Mouse (Mus musculus): ENCODE measurements at regions not wholly inside any gene's neighbourhood (a gene's known extent, or its start where the extent isn't known, plus 50 kb on each side); places are given as distances from the start of the nearest gene placed in this dataset.

DNA sequence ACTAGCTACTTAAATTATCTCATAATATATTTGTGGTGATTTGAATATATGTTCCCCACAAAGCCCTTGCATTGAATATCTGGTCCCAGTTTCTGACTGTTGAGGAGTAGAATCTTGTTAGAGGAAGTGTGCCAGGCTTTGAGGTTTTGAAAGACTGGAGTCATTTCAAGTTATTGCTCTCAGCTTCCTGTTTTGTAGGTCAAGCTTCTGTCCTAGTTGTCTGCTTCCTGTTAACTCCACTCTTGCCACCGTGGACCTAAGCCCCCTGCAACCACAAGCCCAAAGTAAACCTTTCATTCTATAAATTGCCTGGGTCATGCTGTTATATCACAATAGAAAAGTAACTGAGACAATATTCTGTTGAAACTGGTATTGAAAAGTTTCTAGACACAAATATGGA is 1232.3 kb upstream of the Lrrc6 start:
- no peak for ATAC-seq
- no peak overlapping the region for H3K27ac ChIP-seq (ENCODE audit: low read depth, low read length)
- H3K4me3 ChIP-seq (ENCODE audit: low read depth, low read length), result no peak overlapping the region
- H3K27me3 ChIP-seq (replicated peaks; ENCODE audit: control insufficient read depth, insufficient read depth, low read length), result no peaks in the 10 kb centered on the region
- H3K4me1 ChIP-seq (replicated peaks; ENCODE audit: control insufficient read depth, insufficient read depth, low read length), result no peaks in the 10 kb centered on the region
- no peak overlapping the region for H3K4me2 ChIP-seq (replicated peaks; ENCODE audit: low read depth)
- no peak overlapping the region for H3K9ac ChIP-seq (ENCODE audit: low read depth, low read length)
- TF ChIP-seq CTCF (IDR thresholded peaks at IDR 0.05; ENCODE audit: low read depth), result no peak
- 74% methylated on average over 1 of the region's 1 CpGs for WGBS
- H3K9me3 ChIP-seq (ENCODE audit: control insufficient read depth), result no peaks in the 10 kb centered on the region
- no peaks in the 10 kb centered on the region for H3K36me3 ChIP-seq (ENCODE audit: control insufficient read depth, insufficient read depth)

DNA sequence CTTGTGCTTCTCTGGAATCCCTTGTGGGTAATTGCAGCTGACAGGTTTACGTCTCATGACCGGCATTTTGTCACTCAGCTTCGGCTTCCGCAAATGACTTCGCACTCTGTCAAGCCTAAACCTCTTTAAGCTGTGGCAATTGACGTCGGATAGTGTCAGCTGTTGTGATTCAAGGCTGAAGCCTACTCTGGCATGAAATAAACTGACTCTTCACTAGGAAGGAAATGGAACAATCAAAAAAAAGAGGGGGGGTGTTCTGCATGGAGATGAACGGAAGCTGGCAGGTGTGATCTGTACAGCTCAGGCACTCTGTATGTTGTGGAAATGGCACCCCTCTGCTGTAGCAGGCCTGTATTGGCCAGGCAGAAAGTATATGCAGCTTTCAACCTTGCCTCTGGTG is 1228.8 kb upstream of the Lrrc6 start:
- H3K4me2 ChIP-seq (replicated peaks; ENCODE audit: low read depth), result no peak overlapping the region
- no peaks in the 10 kb centered on the region for H3K4me1 ChIP-seq (replicated peaks; ENCODE audit: control insufficient read depth, insufficient read depth, low read length)
- no peak for ATAC-seq
- no peaks in the 10 kb centered on the region for H3K9me3 ChIP-seq (ENCODE audit: control insufficient read depth)
- no peak overlapping the region for H3K27ac ChIP-seq (ENCODE audit: low read depth, low read length)
- TF ChIP-seq CTCF (IDR thresholded peaks at IDR 0.05; ENCODE audit: low read depth), result no peak
- no peaks in the 10 kb centered on the region for H3K36me3 ChIP-seq (ENCODE audit: control insufficient read depth, insufficient read depth)
- H3K9ac ChIP-seq (ENCODE audit: low read depth, low read length), result no peak overlapping the region
- H3K27me3 ChIP-seq (replicated peaks; ENCODE audit: control insufficient read depth, insufficient read depth, low read length), result no peaks in the 10 kb centered on the region
- H3K4me3 ChIP-seq (ENCODE audit: low read depth, low read length), result no peak overlapping the region
- WGBS, result 83% methylated on average over 8 of the region's 8 CpGs

DNA sequence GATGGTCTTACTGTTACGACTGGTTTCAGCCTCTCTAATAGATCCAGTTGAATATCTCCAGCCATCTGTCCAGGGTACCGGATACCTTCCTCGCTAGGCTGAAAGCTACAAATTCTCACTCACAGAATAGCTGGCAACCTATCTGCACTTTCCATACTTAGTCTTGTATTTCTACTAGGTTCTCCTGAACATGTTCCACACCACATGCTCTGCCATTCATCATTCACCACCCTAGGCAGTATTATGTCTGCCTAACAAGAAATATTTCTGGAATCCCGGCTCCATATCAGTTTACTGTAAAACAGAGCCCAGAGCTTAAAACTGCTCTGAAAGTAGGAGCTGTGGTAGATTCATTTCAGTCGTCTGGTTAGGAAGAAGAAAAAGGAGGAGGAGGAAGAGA is 1224.5 kb upstream of the Lrrc6 start:
- Histone ChIP-seq H3K4me2 (replicated peaks; ENCODE audit: low read depth) (no peak overlapping the region), H3K9ac (ENCODE audit: low read depth, low read length) (no peak overlapping the region), H3K9me3 (ENCODE audit: control insufficient read depth) (no peaks in the 10 kb centered on the region), H3K36me3 (ENCODE audit: control insufficient read depth, insufficient read depth) (no peaks in the 10 kb centered on the region), H3K27me3 (replicated peaks; ENCODE audit: control insufficient read depth, insufficient read depth, low read length) (no peaks in the 10 kb centered on the region), H3K4me1 (replicated peaks; ENCODE audit: control insufficient read depth, insufficient read depth, low read length) (no peaks in the 10 kb centered on the region), H3K4me3 (ENCODE audit: low read depth, low read length) (no peak overlapping the region), H3K27ac (ENCODE audit: low read depth, low read length) (no peak overlapping the region)
- 75% methylated on average over 5 of the region's 5 CpGs for WGBS
- no peak for ATAC-seq
- no peak for TF ChIP-seq CTCF (IDR thresholded peaks at IDR 0.05; ENCODE audit: low read depth)

DNA sequence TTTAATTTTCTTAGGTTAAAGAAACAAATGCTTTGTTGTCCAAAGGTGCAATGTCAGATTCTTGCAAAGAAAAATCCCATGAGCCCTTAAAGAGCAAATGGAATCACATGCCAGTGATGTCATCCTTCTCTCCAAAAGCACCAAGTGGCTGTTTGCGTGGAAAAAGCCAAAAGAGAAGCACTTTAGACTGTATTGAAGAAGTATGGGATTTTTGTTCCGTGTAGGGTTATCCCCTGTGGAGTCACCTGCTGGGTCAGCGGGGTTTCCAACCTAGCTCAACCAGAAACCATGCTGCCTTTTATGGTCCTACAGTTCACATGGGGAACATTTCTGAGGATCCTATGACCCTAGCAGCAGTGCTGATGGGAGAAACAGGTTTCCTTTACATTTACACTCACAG is 1213.5 kb upstream of the Lrrc6 start:
- TF ChIP-seq CTCF (IDR thresholded peaks at IDR 0.05; ENCODE audit: low read depth), result no peak
- no peak for ATAC-seq
- no peaks in the 10 kb centered on the region for H3K27me3 ChIP-seq (replicated peaks; ENCODE audit: control insufficient read depth, insufficient read depth, low read length)
- no peak overlapping the region for H3K27ac ChIP-seq (ENCODE audit: low read depth, low read length)
- H3K36me3 ChIP-seq (ENCODE audit: control insufficient read depth, insufficient read depth), result no peaks in the 10 kb centered on the region
- H3K4me3 ChIP-seq (ENCODE audit: low read depth, low read length), result no peak overlapping the region
- no peaks in the 10 kb centered on the region for H3K4me1 ChIP-seq (replicated peaks; ENCODE audit: control insufficient read depth, insufficient read depth, low read length)
- no peak overlapping the region for H3K4me2 ChIP-seq (replicated peaks; ENCODE audit: low read depth)
- H3K9me3 ChIP-seq (ENCODE audit: control insufficient read depth), result no peaks in the 10 kb centered on the region
- WGBS, result 72% methylated on average over 3 of the region's 3 CpGs
- no peak overlapping the region for H3K9ac ChIP-seq (ENCODE audit: low read depth, low read length)

DNA sequence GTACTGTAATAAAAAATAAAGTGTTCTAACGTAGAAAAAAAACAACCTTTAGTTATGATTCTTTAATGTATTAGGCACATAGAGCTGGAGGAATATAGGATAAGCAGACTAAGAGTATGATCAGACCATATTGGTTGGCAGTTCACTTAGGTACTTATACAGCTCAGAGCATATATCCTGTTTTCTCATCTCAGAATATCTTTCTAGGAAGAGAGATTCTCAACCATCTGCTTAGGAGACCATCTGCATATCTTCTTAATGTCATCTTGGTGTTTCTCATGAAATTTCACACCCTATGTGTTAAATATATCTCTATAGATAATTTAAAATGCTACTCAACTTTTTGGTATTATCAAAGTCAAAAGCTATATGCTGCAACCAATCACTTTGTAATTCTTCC is 1185.4 kb upstream of the Lrrc6 start:
- Histone ChIP-seq H3K36me3 (ENCODE audit: control insufficient read depth, insufficient read depth) (no peaks in the 10 kb centered on the region), H3K4me1 (replicated peaks; ENCODE audit: control insufficient read depth, insufficient read depth, low read length) (no peaks in the 10 kb centered on the region), H3K4me2 (replicated peaks; ENCODE audit: low read depth) (no peak overlapping the region), H3K4me3 (ENCODE audit: low read depth, low read length) (no peak overlapping the region), H3K9ac (ENCODE audit: low read depth, low read length) (no peak overlapping the region), H3K27me3 (replicated peaks; ENCODE audit: control insufficient read depth, insufficient read depth, low read length) (no peaks in the 10 kb centered on the region), H3K27ac (ENCODE audit: low read depth, low read length) (no peak overlapping the region), H3K9me3 (ENCODE audit: control insufficient read depth) (no peaks in the 10 kb centered on the region)
- no peak for TF ChIP-seq CTCF (IDR thresholded peaks at IDR 0.05; ENCODE audit: low read depth)
- ATAC-seq, result no peak
- WGBS, result 65% methylated on average over 1 of the region's 1 CpGs

DNA sequence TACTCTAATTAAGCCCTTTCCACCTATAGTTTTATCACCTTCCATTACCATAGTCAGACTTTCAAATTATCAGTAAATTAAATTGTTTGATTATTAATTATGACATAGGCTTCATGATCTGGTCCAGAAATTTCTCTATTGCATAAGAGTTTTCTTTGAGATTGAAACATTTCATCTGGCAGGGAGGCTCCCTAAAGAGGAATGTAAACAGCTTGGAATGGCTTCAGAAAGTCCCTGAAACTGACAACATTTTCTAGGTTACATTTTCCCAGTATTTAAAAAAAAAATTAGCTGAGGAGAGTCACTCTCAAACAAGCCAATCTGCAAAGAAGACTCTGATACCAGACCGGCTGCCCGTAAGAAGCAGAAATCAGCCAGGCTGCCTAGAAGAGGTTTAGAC is 1172.6 kb upstream of the Lrrc6 start:
- no peak overlapping the region for H3K27ac ChIP-seq (ENCODE audit: low read depth, low read length)
- no peak overlapping the region for H3K4me3 ChIP-seq (ENCODE audit: low read depth, low read length)
- H3K27me3 ChIP-seq (replicated peaks; ENCODE audit: control insufficient read depth, insufficient read depth, low read length), result no peaks in the 10 kb centered on the region
- TF ChIP-seq CTCF (IDR thresholded peaks at IDR 0.05; ENCODE audit: low read depth), result no peak
- no peaks in the 10 kb centered on the region for H3K9me3 ChIP-seq (ENCODE audit: control insufficient read depth)
- no peaks in the 10 kb centered on the region for H3K4me1 ChIP-seq (replicated peaks; ENCODE audit: control insufficient read depth, insufficient read depth, low read length)
- no peak overlapping the region for H3K4me2 ChIP-seq (replicated peaks; ENCODE audit: low read depth)
- H3K36me3 ChIP-seq (ENCODE audit: control insufficient read depth, insufficient read depth), result no peaks in the 10 kb centered on the region
- no peak for ATAC-seq
- WGBS, result 91% methylated on average over 2 of the region's 2 CpGs
- no peak overlapping the region for H3K9ac ChIP-seq (ENCODE audit: low read depth, low read length)

DNA sequence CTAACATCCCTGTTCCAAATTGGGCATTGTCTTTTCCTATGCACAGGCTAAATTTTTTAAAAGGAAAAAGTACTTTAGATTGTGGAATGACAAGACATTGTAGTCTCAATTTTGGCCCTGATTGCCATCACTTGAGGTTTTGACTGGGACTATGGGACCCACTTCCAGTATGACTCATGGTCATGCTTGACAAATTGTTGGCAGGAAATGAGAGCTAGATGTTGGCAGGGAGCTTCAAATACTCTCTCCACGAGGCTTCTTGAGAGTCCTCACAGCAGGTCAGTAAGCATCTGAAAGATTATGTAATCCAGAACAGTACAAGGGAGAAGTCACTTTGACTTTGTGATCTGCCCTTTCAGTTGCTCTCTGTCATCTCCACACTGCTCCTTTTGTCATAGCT is 1135.4 kb upstream of the Lrrc6 start:
- Histone ChIP-seq H3K9ac (ENCODE audit: low read depth, low read length) (no peak overlapping the region), H3K27me3 (replicated peaks; ENCODE audit: control insufficient read depth, insufficient read depth, low read length) (no peaks in the 10 kb centered on the region), H3K4me1 (replicated peaks; ENCODE audit: control insufficient read depth, insufficient read depth, low read length) (no peaks in the 10 kb centered on the region), H3K4me2 (replicated peaks; ENCODE audit: low read depth) (no peak overlapping the region), H3K9me3 (ENCODE audit: control insufficient read depth) (no peaks in the 10 kb centered on the region), H3K36me3 (ENCODE audit: control insufficient read depth, insufficient read depth) (no peaks in the 10 kb centered on the region), H3K27ac (ENCODE audit: low read depth, low read length) (no peak overlapping the region), H3K4me3 (ENCODE audit: low read depth, low read length) (no peak overlapping the region)
- no peak for ATAC-seq
- 41% methylated on average over 1 of the region's 1 CpGs for WGBS
- no peak for TF ChIP-seq CTCF (IDR thresholded peaks at IDR 0.05; ENCODE audit: low read depth)
